Comparison of ENCODE assay signal across 24 mouse cellular contexts in genomic region chr3:146927311-146928015, GRCm38 (mm10).
"Had no signal": no experiment of that assay in that cellular context is flagged by ENCODE, and none has a peak within 500 bp of the region (broad histone marks: within the 10 kb centered on the region; RNA-seq: fewer than 3 reads in every experiment).

No protein-coding gene starts in this region.

- H3K27ac ChIP-seq: gastrocnemius, adult 2 months; heart, embryonic 10.5 days; hindbrain, embryonic 13.5 days; hindbrain, embryonic 15.5 days; hindbrain, postnatal 0 days; kidney, embryonic 15.5 days; kidney, postnatal 0 days; layer of hippocampus, adult 2 months; left cerebral cortex, adult 2 months; limb, embryonic 10.5 days; limb, embryonic 12.5 days; liver, embryonic 13.5 days had no signal

- H3K9me3 ChIP-seq: heart, embryonic 10.5 days; heart, embryonic 12.5 days; hindbrain, embryonic 13.5 days; hindbrain, embryonic 15.5 days; kidney, embryonic 15.5 days; limb, embryonic 10.5 days; limb, embryonic 12.5 days; liver, embryonic 13.5 days had no signal

- H3K4me2 ChIP-seq: heart, embryonic 12.5 days; hindbrain, embryonic 13.5 days; hindbrain, embryonic 15.5 days; kidney, embryonic 15.5 days; limb, embryonic 12.5 days; liver, embryonic 11.5 days; liver, embryonic 13.5 days had no signal

- DNase-seq: gastrocnemius, adult 2 months; gastrocnemius, postnatal 10 days; gastrocnemius, postnatal 25 days; heart, postnatal 10 days; kidney, adult 11 months; kidney, adult 2 months; kidney, adult 9 months; kidney, postnatal 14 days; kidney, postnatal 4 days; liver; liver, embryonic 13.5 days had no signal

- H3K36me3 ChIP-seq: heart, embryonic 10.5 days; heart, embryonic 12.5 days; kidney, embryonic 15.5 days; limb, embryonic 10.5 days; liver, embryonic 13.5 days had no signal

- H3K4me3 ChIP-seq: gastrocnemius, adult 2 months; heart, embryonic 10.5 days; heart, embryonic 12.5 days; hindbrain, embryonic 13.5 days; hindbrain, embryonic 15.5 days; kidney, embryonic 15.5 days; layer of hippocampus, adult 2 months; left cerebral cortex, adult 2 months; limb, embryonic 10.5 days; limb, embryonic 12.5 days; liver, embryonic 13.5 days had no signal

- H3K27me3 ChIP-seq: heart, embryonic 12.5 days; hindbrain, embryonic 15.5 days; kidney, embryonic 15.5 days; limb, embryonic 12.5 days; liver, embryonic 13.5 days had no signal

- H3K9ac ChIP-seq: heart, embryonic 12.5 days; hindbrain, embryonic 13.5 days; hindbrain, embryonic 15.5 days; kidney, embryonic 15.5 days; limb, embryonic 12.5 days; liver, embryonic 13.5 days had no signal

- ATAC-seq: hindbrain, postnatal 0 days; intestine, embryonic 16.5 days had no signal

- H3K4me1 ChIP-seq: heart, embryonic 10.5 days; heart, embryonic 12.5 days; hindbrain, embryonic 13.5 days; hindbrain, embryonic 15.5 days; kidney, embryonic 15.5 days; limb, embryonic 10.5 days; limb, embryonic 12.5 days; liver, embryonic 13.5 days had no signal
